Mouse (Mus musculus) monocyte, adult 2 months (primary cell): ENCODE data around the gene Ston2.

Experiments used
- DNase-seq, 2 experiments: peaks; one replicate each; pipeline ENCODE4 v3.0.0; 2022; ENCODE audit warnings: low spot score in 2 of 2, low read depth in 1 of 2

Ston2 gene

DNA sequence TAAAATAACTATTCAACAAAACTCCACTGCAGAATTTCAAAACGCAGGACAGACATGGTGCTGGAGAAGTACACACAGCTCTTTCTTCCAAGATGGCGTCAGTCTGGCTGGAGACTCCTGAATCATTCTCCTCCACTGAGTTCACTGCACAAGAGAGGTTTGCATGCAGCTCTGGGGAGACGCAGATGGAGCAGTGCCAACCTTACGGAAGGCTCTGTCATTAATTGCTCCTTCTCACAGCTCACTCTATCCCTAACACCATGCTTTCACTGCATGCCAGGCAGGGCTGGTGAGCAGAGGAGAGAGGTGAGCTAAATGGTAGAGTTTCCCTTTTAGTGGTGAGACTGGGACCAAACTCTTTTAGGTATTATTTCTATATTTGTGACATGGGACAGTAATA lies 80.4 kb downstream of the Ston2 start:
- DNase-seq, result no peak

DNA sequence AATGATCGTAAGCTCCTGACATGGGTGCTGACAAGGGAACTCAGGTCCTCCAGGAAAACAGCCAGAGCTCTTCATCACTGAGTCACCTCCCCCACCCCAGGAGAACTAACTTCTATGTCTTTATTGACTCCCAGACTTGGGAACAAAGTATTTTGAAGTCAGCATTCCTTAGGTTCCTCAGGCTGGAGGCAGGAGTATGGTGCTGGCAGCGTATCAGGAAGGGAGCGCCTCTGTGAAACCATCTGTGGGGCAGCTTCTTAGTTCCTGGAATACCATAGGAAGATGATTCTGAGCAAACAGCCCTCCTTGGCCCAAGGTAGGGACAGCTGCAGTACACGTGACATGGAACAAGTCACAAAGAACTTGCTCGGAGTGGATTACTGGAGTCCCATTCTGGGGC lies 84.7 kb downstream of the Ston2 start:
- DNase-seq, result no peak

DNA sequence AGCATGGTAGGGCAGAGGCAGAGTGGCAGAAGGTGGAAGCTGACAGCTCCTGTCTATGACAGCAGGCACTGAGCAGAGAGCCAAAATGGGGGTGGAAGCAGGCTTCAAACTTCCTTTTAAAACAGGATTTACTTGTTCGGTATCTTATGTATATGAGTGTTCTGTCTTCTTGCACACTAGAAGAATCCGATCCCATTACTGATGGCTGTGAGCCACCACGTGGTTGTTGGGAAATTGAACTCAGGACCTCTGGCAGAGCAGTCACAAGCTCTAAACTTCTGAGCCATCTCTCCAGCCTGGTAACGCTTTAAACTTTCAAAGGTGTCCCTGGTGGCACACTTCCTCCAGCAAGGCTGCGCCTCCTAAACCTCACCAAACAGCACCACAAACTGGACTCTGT lies 85.4 kb downstream of the Ston2 start:
- DNase-seq, result no peak

DNA sequence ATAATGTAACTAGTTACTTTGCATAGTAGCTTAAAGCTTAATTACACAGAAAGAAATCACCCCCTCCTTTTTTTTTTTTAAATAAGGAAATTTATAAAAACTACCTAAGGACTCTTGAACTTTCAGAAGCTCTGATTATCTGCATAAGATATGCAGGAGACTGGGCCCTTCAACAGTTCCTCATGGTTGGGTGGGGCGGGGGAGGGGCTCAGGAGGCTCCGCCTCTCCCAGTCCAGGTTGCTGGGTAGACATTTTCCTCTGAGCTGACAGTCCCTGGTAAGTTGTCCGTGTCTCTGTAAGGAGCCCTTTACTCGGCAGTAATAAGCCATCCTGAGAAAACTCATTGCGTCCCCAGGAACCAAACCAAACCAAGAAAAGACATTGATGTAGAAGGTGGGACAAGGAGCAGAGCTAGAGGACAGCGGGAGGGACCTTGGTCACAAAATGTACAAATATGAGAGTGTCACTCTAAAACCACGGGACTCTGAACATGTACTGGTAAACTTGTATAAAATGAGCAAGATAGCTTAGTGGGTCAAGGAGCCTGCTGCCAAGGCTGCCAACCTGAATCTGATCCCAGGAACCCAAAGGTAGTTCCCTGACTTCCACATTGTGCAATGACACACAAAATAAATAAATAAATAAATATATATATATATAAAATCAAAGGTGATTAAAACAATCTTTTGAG lies 88.6 kb downstream of the Ston2 start:
- no peak for DNase-seq

DNA sequence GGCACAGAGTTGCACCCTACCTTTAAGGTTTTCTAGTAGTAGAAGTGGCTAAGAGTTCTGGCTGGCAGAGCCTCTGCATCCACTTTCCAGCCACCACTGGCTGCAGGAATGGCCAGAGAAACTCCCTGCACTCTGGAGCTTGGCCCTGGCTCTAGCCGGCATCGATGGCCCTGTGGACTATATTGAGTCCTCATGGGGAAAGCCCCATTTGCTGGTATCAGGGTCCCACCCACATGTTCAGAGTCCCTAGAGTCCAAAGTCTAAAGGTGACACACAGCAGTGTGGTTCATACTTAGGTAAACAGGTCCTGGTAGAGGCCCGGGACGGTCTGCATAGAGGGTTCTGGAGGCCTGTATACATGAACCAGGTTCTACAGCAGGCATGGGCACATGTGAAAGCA lies 92.0 kb downstream of the Ston2 start:
- no peak for DNase-seq

DNA sequence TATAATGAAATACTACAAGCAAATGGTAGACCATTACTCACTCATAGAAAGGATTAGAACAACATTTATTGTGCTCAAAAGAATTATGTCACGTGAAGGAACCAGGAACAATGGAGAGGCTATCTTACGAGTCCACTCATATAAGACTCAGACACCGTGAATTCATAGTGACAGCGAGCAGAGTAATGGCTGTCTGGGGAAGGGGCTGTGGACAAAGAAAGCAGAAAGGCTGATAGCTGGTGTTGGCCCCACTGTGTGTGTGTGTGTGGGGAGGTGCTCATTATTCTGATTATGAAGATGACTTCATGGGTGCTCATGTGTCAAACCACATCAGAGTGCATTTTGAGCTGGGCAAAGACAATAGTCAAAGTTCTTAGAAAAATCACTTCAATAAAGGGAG lies 92.4 kb downstream of the Ston2 start:
- no peak for DNase-seq

DNA sequence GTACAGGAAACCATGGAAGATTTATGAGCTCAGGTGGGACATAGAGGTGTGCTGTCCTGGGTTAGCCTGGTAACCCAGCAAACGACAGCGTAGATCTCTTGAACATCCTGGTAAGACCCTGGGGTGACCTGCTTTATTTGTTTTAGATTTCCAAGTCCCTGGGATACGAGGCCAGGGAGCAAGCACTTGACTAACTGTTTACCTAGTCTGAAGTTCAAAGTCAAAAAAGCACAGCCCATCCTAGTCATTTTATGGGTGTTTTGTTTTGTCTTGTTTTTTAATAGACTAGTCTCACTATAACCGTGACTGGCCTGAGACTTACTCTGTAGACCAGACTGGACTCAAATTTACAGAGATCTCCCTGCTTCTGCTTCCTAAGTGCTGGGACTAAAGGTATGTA lies 93.4 kb downstream of the Ston2 start:
- DNase-seq, result no peak

GRCm38 (mm10) chr12:91693566-91693965 lies 94.6 kb downstream of the Ston2 start:
- DNase-seq, result no peak

DNA sequence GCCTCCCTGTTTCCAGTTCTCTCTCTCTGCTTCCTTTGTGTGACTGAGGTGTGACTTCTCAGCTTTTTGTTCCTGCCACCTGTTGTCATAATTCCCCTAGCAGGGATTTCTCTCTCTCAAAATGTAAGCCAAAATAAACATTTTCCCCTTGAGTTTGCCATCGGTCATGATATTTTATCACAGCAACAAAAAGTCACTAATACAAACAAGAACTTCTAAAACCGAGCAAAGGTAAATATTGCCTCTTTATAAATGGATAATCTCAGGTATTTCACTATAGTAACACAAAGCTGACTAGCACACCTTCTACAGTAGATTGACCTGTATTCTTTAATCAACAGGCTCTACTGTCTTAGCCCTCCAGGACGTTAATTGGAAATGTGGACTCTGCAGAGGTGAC lies 95.2 kb downstream of the Ston2 start:
- DNase-seq, result no peak

GRCm38 (mm10) chr12:91685674-91686290 lies 102.4 kb downstream of the Ston2 start:
- DNase-seq, result no peak

GRCm38 (mm10) chr12:91684840-91685415 lies 103.3 kb downstream of the Ston2 start:
- DNase-seq, result no peak

DNA sequence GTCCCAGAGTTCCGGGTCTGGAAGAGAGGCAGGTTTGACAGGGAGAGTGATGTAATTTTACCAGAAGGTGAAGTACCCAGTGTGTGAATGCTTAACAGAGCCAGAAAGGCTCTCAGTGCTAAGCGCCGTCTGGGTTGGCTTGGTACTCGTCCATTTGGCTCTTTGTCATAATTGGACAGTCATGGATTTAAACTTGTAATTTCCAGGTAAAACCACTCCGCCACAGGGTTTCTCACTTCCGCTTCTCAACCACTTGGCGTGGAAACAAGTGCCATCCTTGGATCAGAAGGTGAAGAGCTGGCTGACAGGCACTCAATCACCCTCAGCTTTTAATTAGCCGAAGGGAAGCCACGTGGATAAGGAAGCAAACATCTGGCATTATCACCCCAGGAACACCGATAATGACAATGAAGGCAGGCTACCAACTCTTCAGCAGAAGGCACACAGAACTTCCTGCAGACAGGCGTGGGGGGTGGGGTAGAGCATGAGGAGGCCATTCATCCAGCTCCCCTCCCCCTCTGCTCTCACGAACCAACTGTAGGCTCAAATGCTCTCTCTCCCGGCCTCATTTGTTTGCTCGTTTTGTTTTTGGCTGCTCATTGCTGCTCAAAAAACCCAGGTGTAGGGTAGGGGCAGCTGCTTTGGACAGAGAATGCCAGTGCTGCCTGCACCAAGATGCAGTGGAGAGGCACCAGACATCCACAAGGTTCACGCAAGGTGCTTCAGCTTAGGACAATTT lies 103.9 kb downstream of the Ston2 start:
- DNase-seq, result no peak

DNA sequence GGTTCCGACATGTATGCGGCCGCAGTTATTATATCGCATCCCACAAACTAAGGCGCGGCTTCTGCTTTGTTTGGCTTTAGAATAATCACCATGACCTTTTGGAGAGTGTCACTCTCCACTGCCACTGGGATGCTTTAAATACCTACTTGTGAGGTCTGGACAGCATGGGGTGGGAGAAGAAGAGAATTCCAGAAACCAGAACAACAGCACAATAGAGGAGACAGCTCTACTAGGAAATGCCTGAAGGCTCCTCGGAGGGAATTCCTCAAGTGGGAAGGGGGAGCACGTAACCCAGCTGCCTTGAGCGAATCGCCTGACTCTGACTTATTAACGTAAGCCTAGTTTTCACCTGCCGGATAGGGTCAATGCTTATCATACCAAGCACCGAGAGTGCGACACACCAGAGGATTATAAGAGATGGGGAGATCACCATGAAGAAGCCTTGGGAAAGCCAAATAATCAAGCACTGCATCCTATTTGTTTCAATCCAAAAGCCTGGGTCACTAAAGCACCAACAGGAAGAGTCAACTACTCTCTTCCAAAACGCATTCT lies 104.6 kb downstream of the Ston2 start:
- DNase-seq, result no peak

GRCm38 (mm10) chr12:91683096-91683495 lies 105.1 kb downstream of the Ston2 start:
- no peak for DNase-seq

DNA sequence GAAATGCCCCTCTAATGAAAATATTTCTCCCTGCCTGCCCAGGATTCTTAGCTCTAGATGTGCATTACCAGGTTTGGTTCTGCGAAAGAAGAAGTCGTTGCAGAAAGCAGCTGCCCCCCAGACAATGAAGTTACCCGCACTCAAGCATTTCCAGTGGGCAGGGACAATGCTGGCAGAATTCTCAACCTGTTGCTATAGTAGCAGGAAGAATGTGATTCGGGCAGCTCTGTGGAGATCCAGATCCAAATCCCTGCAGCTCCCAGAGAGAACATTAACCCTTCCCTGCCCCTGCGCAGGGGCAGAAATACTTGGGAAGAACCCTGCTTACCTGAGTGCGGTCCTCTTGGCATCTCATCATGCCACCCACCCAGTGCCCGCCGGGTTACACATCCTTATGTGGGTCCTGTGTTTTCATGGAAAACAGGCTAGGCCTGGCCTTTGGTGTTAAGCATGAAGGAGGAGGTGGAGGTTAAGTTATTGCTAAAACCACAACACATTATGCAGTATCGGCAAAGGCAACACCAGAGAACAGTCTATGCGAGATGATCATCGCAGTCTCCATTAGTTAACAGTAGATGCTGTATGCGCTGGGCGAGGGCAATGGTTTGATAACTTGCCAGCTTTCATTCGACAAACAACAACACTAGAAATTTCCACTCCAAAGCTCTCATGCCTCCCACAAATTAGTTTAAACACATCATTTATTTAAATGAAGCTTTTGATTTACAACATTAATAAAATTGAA lies 108.7 kb downstream of the Ston2 start:
- DNase-seq, result no peak

GRCm38 (mm10) chr12:91675937-91676336 lies 112.2 kb downstream of the Ston2 start:
- DNase-seq, result no peak

- no peak for DNase-seq
These were observed 115.0 kb downstream of the Ston2 start for GRCm38 (mm10) chr12:91673141-91673540.

- no peak for DNase-seq
These were observed 115.7 kb downstream of the Ston2 start for GRCm38 (mm10) chr12:91672528-91672927.

DNA sequence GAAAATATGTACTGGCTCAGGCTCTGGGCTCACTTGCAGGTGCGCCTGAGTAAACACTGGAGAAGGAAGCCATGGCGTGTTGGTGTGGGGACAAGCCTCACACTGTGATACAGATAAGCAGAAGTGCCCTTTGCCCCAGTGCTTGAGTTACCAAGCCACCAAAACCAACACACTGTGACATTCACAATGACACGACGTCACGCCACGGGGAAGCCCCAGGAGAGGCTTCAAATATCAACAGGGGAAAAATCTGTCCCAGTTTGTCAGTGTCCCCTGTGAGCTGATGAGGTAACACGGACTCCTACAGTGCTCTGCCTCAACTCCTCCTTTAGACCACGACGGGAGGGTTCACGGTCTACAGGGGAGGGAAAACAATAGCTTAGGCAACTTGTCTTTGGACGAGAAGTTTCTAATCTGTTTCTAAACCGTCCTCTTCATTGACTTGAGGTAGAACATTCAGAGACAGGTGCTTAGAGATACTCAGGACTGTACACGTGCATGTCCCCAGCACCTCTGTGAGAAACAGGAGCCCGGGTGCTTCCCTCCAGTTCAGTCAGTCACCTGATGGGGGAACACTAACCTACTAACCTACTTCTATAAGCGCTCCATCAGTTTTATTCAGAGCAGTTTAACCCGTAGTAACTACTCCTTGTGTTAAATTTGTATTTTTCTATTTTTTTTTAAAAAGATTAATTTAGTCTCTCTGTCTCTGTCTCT lies 119.5 kb downstream of the Ston2 start:
- peak; percentile 29 to 68 for DNase-seq

GRCm38 (mm10) chr12:91667741-91668140 lies 120.4 kb downstream of the Ston2 start:
- DNase-seq, result no peak
